Mouse (Mus musculus) liver, postnatal 0 days (tissue): ENCODE results near the gene Odf2l. TPM values are rescaled to one million over a fixed set of nuclear protein-coding genes. Genes with fewer than 3 reads are reported as not detected.

Experiments
- ATAC-seq: fragments of 200-750 bp; cut with Nextera tagmentation; 2 replicates; pipeline ENCODE4 v1.8.0; 2017; ENCODE audit warnings: mild to moderate bottlenecking, moderate library complexity
- DNase-seq: peaks from one replicate; pipeline ENCODE4 v3.0.0-alpha.2; 2016
- H3K27ac ChIP-seq: fragments of 300-500 bp; sonication (generic); 2 replicates; pipeline ENCODE4 v1.5.1; 2014; ENCODE audit warnings: antibody characterized with exemption, moderate library complexity, mild to moderate bottlenecking, low read depth
- H3K27me3 ChIP-seq: fragments of 300-500 bp; sonication (generic); 2 replicates; pipeline ENCODE4 v1.6.1; 2014; ENCODE audit warnings: low read length, control low read depth, mixed read lengths; ENCODE audit not compliant: insufficient read depth
- H3K36me3 ChIP-seq: fragments of 300-500 bp; sonication (generic); replicated peaks from 2 replicates; pipeline ENCODE4 v1.6.1; 2014; ENCODE audit warnings: mild to moderate bottlenecking, control low read depth, low read length, moderate library complexity, mixed read lengths; ENCODE audit not compliant: insufficient read depth
- H3K4me1 ChIP-seq: fragments of 300-500 bp; sonication (generic); 2 replicates; pipeline ENCODE4 v1.6.1; 2014; ENCODE audit warnings: antibody characterized with exemption, mild to moderate bottlenecking, control low read depth; ENCODE audit not compliant: insufficient read depth
- H3K4me2 ChIP-seq: fragments of 300-500 bp; sonication (generic); 2 replicates; pipeline ENCODE4 v1.6.1; 2014; ENCODE audit warnings: low read depth, mild to moderate bottlenecking, low read length, moderate library complexity, mixed read lengths
- H3K4me3 ChIP-seq: fragments of 300-500 bp; sonication (generic); 2 replicates; pipeline ENCODE4 v1.5.1; 2014; ENCODE audit warnings: low read depth, low read length
- H3K9ac ChIP-seq: fragments of 300-500 bp; sonication (generic); replicated peaks from 2 replicates; pipeline ENCODE4 v1.6.1; 2014; ENCODE audit warnings: mild to moderate bottlenecking, moderate library complexity
- H3K9me3 ChIP-seq: fragments of 300-500 bp; sonication (generic); 2 replicates; pipeline ENCODE4 v1.6.1; 2016; ENCODE audit warnings: mild to moderate bottlenecking, control low read depth, low read length, mixed read lengths
- CTCF ChIP-seq: sonication (generic); IDR thresholded peaks from 2 replicates; pipeline ENCODE4 v1.5.1; 2016; ENCODE audit warnings: antibody characterized with exemption, low read depth
- EP300 ChIP-seq: IDR thresholded peaks from 2 replicates; pipeline ENCODE4 v1.6.1; 2016; ENCODE audit warnings: antibody characterized with exemption, low read depth, mild to moderate bottlenecking
- WGBS: fragments of 180-500 bp; shearing (Covaris S2); extraction: QIAGEN DNeasy Blood & Tissue Kit; methylation state at CpG from one replicate; pipeline ENCODE4 v1.1.7; 2014; ENCODE audit not compliant: insufficient replicate concordance; 5-methylcytosine and 5-hydroxymethylcytosine counted together
- polyA plus RNA-seq: library from polyadenylated mRNA; unstranded; fragments of >200 nt; fragmentation: Nextera tagmentation; extraction: Ambion mirVana; gene quantifications from 2 replicates; pipeline ENCODE4 v1.2.1, GENCODE M21; 2015

Gene Odf2l
- polyA plus RNA-seq, 1 experiment from 2014 or later = 5.6 TPM

DNA sequence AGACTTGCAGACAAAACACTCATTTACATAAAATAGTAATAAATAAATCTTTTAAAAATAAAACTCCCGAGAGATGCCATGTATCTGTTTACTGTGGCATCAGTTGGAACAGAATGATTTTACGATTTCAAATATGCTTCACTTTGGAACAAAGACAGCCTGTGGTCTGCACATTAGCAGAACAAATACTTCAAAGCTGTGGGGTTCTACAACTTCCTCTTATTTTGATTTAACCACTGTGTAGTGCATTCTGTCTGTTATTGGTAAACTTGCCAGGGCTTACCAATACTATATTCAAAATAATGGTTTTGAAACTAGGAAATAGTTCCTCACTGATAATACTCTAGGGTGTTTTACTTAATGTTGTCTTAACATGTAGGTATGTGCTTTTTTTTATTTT, 8.2 kb downstream of the Odf2l start:
- Histone ChIP-seq H3K4me3 (no peak overlapping the region), H3K4me2 (no peak overlapping the region), H3K27ac (no peak overlapping the region), H3K9me3 (no peaks in the 10 kb centered on the region), H3K36me3 (peaks cover 6% of the 10 kb centered on the region; the same call in 1 of the 2 replicates), H3K4me1 (no peaks in the 10 kb centered on the region), H3K9ac (no peak overlapping the region), H3K27me3 (no peaks in the 10 kb centered on the region)
- ATAC-seq (no peak), DNase-seq (no peak)
- 77% methylated on average over 2 of the region's 2 CpGs for WGBS
- TF ChIP-seq CTCF (no peak), EP300 (no peak)

DNA sequence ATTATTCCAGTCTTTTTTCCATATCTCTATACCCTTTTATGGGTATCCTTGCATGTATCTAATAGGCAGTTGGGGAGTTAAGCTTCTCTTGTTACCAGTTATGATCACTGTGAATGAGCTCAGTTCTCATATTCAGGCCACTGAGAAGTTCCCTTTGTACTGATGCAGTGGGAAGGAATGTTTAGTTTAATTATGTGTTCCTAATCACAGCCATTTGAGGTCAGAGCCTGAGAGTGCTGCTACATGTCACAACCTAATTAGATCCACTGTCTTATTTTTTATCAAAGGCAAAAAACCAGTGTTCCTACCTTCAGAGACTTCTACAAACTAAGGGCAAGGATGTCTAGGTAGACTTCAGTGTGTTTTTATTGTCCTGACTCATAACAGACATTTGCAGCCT, 11.0 kb downstream of the Odf2l start:
- peaks cover 12% of the 10 kb centered on the region for H3K36me3 ChIP-seq
- no peak overlapping the region for H3K4me2 ChIP-seq
- no peak overlapping the region for H3K27ac ChIP-seq
- no peaks in the 10 kb centered on the region for H3K4me1 ChIP-seq
- no peak overlapping the region for H3K9ac ChIP-seq
- H3K27me3 ChIP-seq = no peaks in the 10 kb centered on the region
- H3K9me3 ChIP-seq = no peaks in the 10 kb centered on the region
- no peak overlapping the region for H3K4me3 ChIP-seq
- TF ChIP-seq CTCF (no peak), EP300 (no peak)
- DNase-seq (no peak), ATAC-seq (no peak)

DNA sequence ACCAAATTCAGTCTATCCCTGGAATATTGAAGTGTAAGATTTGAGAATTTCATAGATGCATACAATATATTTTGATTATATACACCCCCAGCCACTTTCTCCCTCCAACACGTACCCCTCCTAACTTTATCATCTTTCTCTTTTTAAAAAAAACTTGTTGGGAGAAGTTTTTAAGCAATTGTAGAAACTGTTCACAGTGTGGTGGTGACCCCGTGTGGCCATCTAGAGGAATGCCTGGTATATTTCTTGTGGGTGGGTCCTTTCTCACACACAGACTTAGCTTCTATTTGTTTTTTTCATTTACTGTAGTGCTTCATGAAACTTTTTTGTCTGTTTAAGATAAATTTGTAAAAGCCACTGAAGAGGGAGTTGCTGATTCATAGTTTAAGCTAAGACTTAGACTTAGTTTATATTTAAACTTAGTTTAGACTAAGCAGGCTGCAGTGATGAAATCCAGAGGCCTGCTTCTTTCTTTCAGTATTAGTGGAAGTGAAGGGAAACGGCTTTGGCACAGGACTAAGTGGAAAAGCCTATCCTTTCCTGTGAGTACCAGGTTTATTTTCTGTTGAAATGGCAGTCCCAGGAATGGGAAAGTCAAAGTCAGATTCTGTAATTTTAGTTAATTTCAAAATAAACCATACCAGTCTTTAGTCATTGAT, 13.0 kb downstream of the Odf2l start:
- Histone ChIP-seq H3K4me3 (no peak overlapping the region), H3K4me1 (no peaks in the 10 kb centered on the region), H3K27me3 (no peaks in the 10 kb centered on the region), H3K9ac (no peak overlapping the region), H3K27ac (no peak overlapping the region), H3K36me3 (peaks cover 13% of the 10 kb centered on the region), H3K4me2 (no peak overlapping the region), H3K9me3 (no peaks in the 10 kb centered on the region)
- DNase-seq = peak; percentile 48
- 26% methylated on average over 3 of the region's 3 CpGs for WGBS
- no peak for ATAC-seq
- TF ChIP-seq EP300 (no peak), CTCF (peak; percentile 77)

DNA sequence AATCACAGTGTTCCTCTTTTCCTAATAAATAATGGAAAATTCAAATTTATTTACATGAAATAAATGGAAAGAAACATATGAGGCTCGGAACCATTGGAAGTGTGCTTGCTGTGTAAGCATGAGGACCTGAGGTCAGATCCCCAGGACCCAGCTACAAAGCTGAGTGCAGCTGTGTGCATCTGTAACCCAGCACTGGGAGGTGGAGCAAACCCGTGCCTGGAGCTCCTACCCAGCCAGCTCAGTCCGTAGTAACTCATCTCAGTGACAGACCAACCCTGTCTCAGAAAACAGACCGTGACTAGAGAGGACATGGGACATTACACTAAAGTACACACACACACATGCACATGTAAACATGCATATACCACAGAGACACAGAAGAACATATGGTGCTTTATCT, 21.8 kb downstream of the Odf2l start:
- 82% methylated on average over 4 of the region's 4 CpGs for WGBS
- H3K4me2 ChIP-seq = no peak overlapping the region
- H3K9me3 ChIP-seq = no peaks in the 10 kb centered on the region
- ATAC-seq (no peak), DNase-seq (no peak)
- no peaks in the 10 kb centered on the region for H3K27me3 ChIP-seq
- H3K4me1 ChIP-seq = no peaks in the 10 kb centered on the region
- no peak overlapping the region for H3K4me3 ChIP-seq
- peaks cover 7% of the 10 kb centered on the region for H3K36me3 ChIP-seq
- no peak overlapping the region for H3K9ac ChIP-seq
- TF ChIP-seq CTCF = no peak
- no peak for TF ChIP-seq EP300
- H3K27ac ChIP-seq = no peak overlapping the region

DNA sequence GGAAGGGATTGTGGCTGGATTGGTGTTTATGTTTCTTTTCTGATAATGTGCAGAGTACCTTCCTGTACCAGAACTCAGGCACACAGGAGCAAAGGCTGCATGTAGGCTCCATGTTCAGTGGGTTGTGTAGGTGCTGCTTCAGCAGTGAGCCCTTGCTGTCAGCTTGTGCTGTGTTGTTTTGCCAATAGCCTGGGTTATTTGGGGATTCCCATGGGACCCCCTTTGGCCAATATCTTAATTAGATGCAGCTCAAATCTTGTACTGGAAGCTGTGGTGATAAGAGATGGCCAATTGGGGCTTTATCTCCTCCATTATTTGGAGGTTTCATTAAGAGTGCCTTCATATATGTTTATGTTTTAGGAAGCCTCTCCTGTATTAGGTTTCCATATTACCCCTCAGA, 24.5 kb downstream of the Odf2l start:
- Histone ChIP-seq H3K27ac (no peak overlapping the region), H3K9me3 (no peaks in the 10 kb centered on the region), H3K4me2 (no peak overlapping the region), H3K27me3 (no peaks in the 10 kb centered on the region), H3K4me3 (no peak overlapping the region), H3K4me1 (no peaks in the 10 kb centered on the region), H3K36me3 (peaks cover 7% of the 10 kb centered on the region), H3K9ac (no peak overlapping the region)
- TF ChIP-seq CTCF (no peak), EP300 (no peak)
- DNase-seq = no peak
- no peak for ATAC-seq

DNA sequence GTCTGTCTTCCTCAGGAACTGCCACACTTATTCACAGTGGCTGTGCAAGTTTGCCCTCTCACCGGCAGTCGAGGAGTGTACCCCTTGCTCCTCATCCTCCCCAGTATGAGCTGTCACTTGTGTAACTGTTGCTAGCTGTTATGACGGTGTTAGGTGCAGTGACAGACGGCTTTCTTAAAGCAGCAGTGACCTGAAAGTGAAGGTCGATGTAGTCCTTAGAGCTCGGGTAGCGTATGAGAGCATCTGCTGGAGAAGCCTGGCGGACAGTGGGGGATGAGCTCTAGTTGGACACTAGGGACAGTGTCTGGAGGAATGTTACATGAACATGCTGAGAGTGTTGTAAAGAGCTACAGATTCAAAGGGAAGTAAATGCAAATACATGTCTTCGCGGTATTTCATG, 25.5 kb downstream of the Odf2l start:
- no peak for DNase-seq

DNA sequence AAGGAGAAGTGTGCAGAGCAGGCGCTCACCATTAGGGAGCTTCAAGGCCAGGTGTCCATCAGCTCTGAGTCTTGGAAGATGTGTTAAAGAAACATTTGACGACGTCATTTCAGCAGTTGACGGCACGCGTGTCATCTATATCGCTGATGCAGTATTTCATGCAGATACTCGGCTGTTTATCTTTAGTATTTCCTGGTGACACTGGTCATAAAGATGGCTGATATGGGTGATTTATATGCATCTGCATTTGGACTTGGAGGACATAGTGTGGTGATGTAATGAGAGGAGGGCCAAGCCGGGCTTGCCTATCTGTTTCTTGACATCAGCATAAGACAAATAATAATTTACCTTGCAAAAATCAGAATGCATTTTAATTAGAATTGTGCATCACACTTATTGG, 28.5 kb downstream of the Odf2l start:
- 86% methylated on average over 9 of the region's 9 CpGs for WGBS
- Histone ChIP-seq H3K9me3 (no peaks in the 10 kb centered on the region), H3K36me3 (peaks cover 4% of the 10 kb centered on the region), H3K4me2 (no peak overlapping the region), H3K27ac (no peak overlapping the region), H3K27me3 (no peaks in the 10 kb centered on the region), H3K4me1 (no peaks in the 10 kb centered on the region), H3K9ac (no peak overlapping the region), H3K4me3 (no peak overlapping the region)
- DNase-seq (no peak), ATAC-seq (no peak)
- no peak for TF ChIP-seq EP300
- TF ChIP-seq CTCF = no peak

More for the DNA sequence above, 25.5 kb downstream of the Odf2l start:
- no peaks in the 10 kb centered on the region for H3K4me1 ChIP-seq
- no peak for ATAC-seq
- H3K9me3 ChIP-seq = no peaks in the 10 kb centered on the region
- no peak overlapping the region for H3K9ac ChIP-seq
- WGBS = 88% methylated on average over 10 of the region's 10 CpGs
- TF ChIP-seq CTCF = no peak
- no peak for TF ChIP-seq EP300
- no peak overlapping the region for H3K27ac ChIP-seq
- no peaks in the 10 kb centered on the region for H3K27me3 ChIP-seq
- peaks cover 4% of the 10 kb centered on the region for H3K36me3 ChIP-seq
- H3K4me3 ChIP-seq = no peak overlapping the region
- H3K4me2 ChIP-seq = no peak overlapping the region
